Mouse (Mus musculus) bone marrow macrophage, adult 2 months (primary cell): ENCODE data around the gene Gm49342.

Source experiments
- CTCF ChIP-seq: IDR thresholded peaks from 2 replicates; pipeline ENCODE4 v1.5.1; 2012; ENCODE audit warnings: low read depth, mild to moderate bottlenecking, low read length, moderate library complexity
- POLR2A ChIP-seq: IDR thresholded peaks from 2 replicates; pipeline ENCODE4 v1.6.1; 2012; ENCODE audit warnings: mild to moderate bottlenecking, low read depth, low read length, borderline replicate concordance

GRCm38 (mm10) chr14:50908126-50908525, 36.2 kb upstream of the Gm49342 start:
- TF ChIP-seq CTCF (no peak), POLR2A (no peak)
